Mouse (Mus musculus) kidney, postnatal 0 days (tissue): Measurements from ENCODE around the gene Pdzrn4. TPM values are rescaled to one million over a fixed set of nuclear protein-coding genes. Genes with fewer than 3 reads are reported as not detected.
A peak's percentile ranks its signal among the peaks of the same experiment; 100 is the strongest.

ENCODE experiments used
- ATAC-seq: fragments of 200-750 bp; cut with Nextera tagmentation; replicated peaks from 2 replicates; pipeline ENCODE4 v1.8.0; 2017; ENCODE audit warnings: low read depth, moderate number of reproducible peaks, moderate TSS enrichment, moderate library complexity; ENCODE audit not compliant: low FRiP score
- DNase-seq: peaks from one replicate; pipeline ENCODE4 v3.0.0-alpha.2; 2016; ENCODE audit warnings: low spot score
- H3K27ac ChIP-seq: fragments of 300-500 bp; sonication (generic); 2 replicates; pipeline ENCODE4 v1.5.1; 2014; ENCODE audit warnings: mild to moderate bottlenecking
- H3K27me3 ChIP-seq: fragments of 300-500 bp; sonication (generic); 2 replicates; pipeline ENCODE4 v1.6.1; 2014; ENCODE audit warnings: low read length, mixed read lengths; ENCODE audit not compliant: insufficient read depth
- H3K36me3 ChIP-seq: fragments of 300-500 bp; sonication (generic); 2 replicates; pipeline ENCODE4 v1.6.1; 2014; ENCODE audit warnings: low read length, mixed read lengths; ENCODE audit not compliant: insufficient read depth
- H3K4me1 ChIP-seq: fragments of 300-500 bp; sonication (generic); replicated peaks from 2 replicates; pipeline ENCODE4 v1.6.1; 2014; ENCODE audit warnings: antibody characterized with exemption, low read length, mixed read lengths; ENCODE audit not compliant: insufficient read depth
- H3K4me2 ChIP-seq: fragments of 300-500 bp; sonication (generic); 2 replicates; pipeline ENCODE4 v1.6.1; 2014; ENCODE audit warnings: mild to moderate bottlenecking, low read length, moderate library complexity, mixed read lengths
- H3K4me3 ChIP-seq: fragments of 300-500 bp; sonication (generic); replicated peaks from 2 replicates; pipeline ENCODE4 v1.5.1; 2014; ENCODE audit warnings: low read depth, low read length
- H3K9ac ChIP-seq: fragments of 300-500 bp; sonication (generic); 2 replicates; pipeline ENCODE4 v1.6.1; 2014; ENCODE audit warnings: low read depth, low read length
- H3K9me3 ChIP-seq: fragments of 300-500 bp; sonication (generic); replicated peaks from 2 replicates; pipeline ENCODE4 v1.6.1; 2016; ENCODE audit warnings: low read length, inconsistent platforms, mixed read lengths
- CTCF ChIP-seq: IDR thresholded peaks from 2 replicates; pipeline ENCODE4 v1.5.1; 2016; ENCODE audit warnings: antibody characterized with exemption, low read depth, mild to moderate bottlenecking, moderate library complexity
- WGBS: fragments of 180-500 bp; shearing (Covaris S2); extraction: QIAGEN DNeasy Blood & Tissue Kit; methylation state at CpG from one replicate; pipeline ENCODE4 v1.1.7; 2014; 5-methylcytosine and 5-hydroxymethylcytosine counted together
- polyA plus RNA-seq: library from polyadenylated mRNA; unstranded; fragments of >200 nt; fragmentation: Nextera tagmentation; extraction: Ambion mirVana; gene quantifications from 2 replicates; pipeline ENCODE4 v1.2.1, GENCODE M21; 2015

The Pdzrn4 gene
- polyA plus RNA-seq, 1 experiment from 2014 or later, result 2.8 TPM

DNA sequence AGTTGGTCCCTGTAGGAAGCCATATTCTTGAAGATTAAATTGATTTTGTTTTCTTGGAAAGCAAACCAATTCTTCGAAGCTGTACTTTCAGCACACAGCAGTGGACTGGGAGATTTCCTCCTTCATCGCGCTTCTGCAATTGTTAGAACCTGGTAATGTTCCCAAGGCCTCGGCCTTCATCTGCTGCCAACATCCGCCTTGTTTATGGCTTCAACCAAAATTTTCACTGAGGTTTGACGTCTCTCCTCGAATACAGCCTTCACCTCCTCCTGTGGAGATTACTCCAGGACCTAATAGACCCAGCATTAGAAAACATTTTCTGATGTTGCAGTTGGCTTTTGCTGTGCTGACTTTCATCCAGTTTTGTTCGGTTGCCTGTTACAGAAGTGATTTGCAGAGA is 307.5 kb downstream of the Pdzrn4 start:
- DNase-seq, result no peak

DNA sequence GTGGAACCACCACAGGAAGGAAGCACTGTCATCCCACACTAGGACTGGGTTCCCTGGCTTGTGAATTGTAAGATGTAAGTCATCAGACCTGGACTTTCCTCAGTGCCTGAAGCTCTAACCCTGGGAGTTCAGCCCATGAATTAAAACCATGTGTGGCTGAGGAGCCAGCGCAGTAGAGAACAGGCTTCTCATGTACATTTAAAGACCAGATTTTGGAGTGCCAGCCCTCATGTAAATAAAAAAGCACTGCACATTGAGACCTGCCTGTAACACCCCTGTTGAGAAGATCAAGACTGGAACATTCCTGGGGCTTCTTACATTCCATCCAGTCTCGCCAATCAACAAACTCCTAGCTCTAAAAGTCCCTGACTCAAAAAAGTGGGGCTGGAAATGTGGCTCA is 342.0 kb downstream of the Pdzrn4 start:
- DNase-seq, result no peak
- TF ChIP-seq CTCF, result no peak
- WGBS, result 76% methylated on average over 2 of the region's 2 CpGs
- Histone ChIP-seq H3K4me1 (no peaks in the 10 kb centered on the region), H3K9me3 (no peaks in the 10 kb centered on the region), H3K27ac (no peak overlapping the region), H3K36me3 (no peaks in the 10 kb centered on the region), H3K9ac (no peak overlapping the region), H3K4me3 (no peak overlapping the region), H3K27me3 (no peaks in the 10 kb centered on the region), H3K4me2 (no peak overlapping the region)
- ATAC-seq, result no peak

More for the DNA sequence above, 307.5 kb downstream of the Pdzrn4 start:
- no peak for ATAC-seq
- H3K9ac ChIP-seq, result no peak overlapping the region
- TF ChIP-seq CTCF, result no peak
- no peak overlapping the region for H3K27ac ChIP-seq
- H3K27me3 ChIP-seq, result no peaks in the 10 kb centered on the region
- no peak overlapping the region for H3K4me3 ChIP-seq
- H3K9me3 ChIP-seq, result no peaks in the 10 kb centered on the region
- no peak overlapping the region for H3K4me2 ChIP-seq
- no peaks in the 10 kb centered on the region for H3K4me1 ChIP-seq
- no peaks in the 10 kb centered on the region for H3K36me3 ChIP-seq
- 64% methylated on average over 8 of the region's 8 CpGs for WGBS

DNA sequence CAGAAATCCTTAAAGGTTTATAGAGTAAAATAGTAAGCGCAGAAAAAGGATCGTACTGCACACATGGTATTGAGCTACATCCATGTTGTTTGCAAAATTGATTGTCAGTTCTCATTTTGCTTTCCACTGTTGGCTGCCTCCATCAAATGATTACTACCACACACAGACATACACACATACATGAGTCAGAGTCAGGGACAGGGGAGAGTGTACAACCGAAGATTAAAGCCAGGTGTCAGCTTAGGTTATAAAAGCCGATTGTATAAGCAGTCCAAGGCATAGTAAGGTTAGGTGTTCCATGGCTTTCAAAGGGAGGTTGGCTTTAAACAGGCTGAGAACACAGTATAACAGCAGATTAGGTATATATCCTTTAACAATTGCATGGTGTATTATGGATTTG is 343.2 kb downstream of the Pdzrn4 start:
- WGBS, result 86% methylated on average over 4 of the region's 4 CpGs
- H3K4me2 ChIP-seq, result no peak overlapping the region

DNA sequence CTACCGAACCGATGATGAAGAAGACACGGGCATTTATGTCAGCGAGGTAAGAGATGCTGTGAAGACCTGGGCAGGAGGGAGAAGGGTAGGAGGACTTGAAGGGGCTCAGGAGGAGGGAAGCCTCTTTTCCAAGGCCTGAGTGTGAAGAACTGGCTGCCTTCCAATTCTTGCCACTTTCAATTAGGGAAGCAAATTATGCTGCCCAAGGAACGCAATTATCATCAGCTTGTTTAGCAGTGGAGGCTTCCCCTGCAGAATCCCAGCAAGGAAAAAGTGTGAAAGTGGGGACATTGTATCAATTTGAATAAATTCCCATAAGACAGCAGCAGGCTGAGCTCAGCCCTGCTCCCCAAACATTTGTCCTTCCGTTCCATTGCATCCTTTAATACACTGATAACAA is 346.9 kb downstream of the Pdzrn4 start:
- Histone ChIP-seq H3K27me3 (no peaks in the 10 kb centered on the region), H3K9me3 (no peaks in the 10 kb centered on the region), H3K4me2 (no peak overlapping the region), H3K9ac (no peak overlapping the region), H3K4me1 (no peaks in the 10 kb centered on the region), H3K27ac (no peak overlapping the region), H3K36me3 (no peaks in the 10 kb centered on the region), H3K4me3 (no peak overlapping the region)
- no peak for DNase-seq
- TF ChIP-seq CTCF, result no peak
- ATAC-seq, result no peak
- WGBS, result 85% methylated on average over 6 of the region's 6 CpGs

More for the DNA sequence above, 343.2 kb downstream of the Pdzrn4 start:
- Histone ChIP-seq H3K27me3 (no peaks in the 10 kb centered on the region), H3K4me3 (no peak overlapping the region), H3K9ac (no peak overlapping the region), H3K27ac (no peak overlapping the region), H3K36me3 (no peaks in the 10 kb centered on the region), H3K9me3 (no peaks in the 10 kb centered on the region), H3K4me1 (no peaks in the 10 kb centered on the region)
- no peak for TF ChIP-seq CTCF
- no peak for DNase-seq
- no peak for ATAC-seq

DNA sequence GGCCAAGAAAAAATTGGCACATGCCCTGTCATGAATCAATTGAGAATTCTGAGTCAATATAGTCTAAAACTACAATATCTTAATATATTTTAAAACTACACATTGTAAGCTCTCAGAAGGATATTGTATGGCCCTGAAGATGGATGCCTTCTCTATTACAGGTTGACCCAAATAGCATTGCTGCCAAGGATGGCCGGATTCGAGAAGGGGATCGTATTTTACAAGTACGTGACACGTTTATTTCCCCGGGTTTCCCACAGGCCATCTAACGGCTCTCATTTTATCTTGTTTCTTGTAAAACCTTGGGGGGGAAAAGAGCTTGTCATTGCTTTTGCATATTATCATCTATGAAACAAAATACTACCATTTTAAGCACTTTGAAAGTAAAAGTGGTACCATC is 349.4 kb downstream of the Pdzrn4 start:
- no peaks in the 10 kb centered on the region for H3K4me1 ChIP-seq
- no peak for TF ChIP-seq CTCF
- peak; percentile 21 for DNase-seq
- H3K4me3 ChIP-seq, result no peak overlapping the region
- no peaks in the 10 kb centered on the region for H3K9me3 ChIP-seq
- no peak overlapping the region for H3K4me2 ChIP-seq
- no peak overlapping the region for H3K9ac ChIP-seq
- no peak overlapping the region for H3K27ac ChIP-seq
- H3K27me3 ChIP-seq, result no peaks in the 10 kb centered on the region
- 48% methylated on average over 7 of the region's 7 CpGs for WGBS
- no peaks in the 10 kb centered on the region for H3K36me3 ChIP-seq
- ATAC-seq, result no peak

DNA sequence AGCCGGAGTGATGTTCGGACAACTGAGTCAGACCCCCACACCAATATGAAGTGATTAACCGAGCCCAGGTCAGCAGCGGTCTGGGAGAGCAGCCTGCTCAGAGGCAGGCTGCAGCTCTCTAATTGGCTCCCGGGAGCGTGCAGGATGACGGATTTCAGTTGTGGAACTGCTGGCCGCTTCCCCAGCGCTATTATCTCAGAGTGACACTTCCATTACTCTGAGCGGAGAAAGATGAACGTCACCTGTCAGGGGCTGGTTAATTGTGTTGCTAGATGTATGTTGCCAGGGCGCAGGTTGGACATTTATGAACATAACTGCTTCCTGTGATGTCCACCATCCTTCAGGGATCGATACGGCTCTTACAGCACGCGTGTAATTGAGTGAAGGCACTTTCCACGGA is 355.5 kb downstream of the Pdzrn4 start:
- no peak for TF ChIP-seq CTCF
- no peaks in the 10 kb centered on the region for H3K9me3 ChIP-seq
- no peak overlapping the region for H3K4me2 ChIP-seq
- no peaks in the 10 kb centered on the region for H3K27me3 ChIP-seq
- no peaks in the 10 kb centered on the region for H3K4me1 ChIP-seq
- H3K9ac ChIP-seq, result no peak overlapping the region
- H3K27ac ChIP-seq, result no peak overlapping the region
- no peak overlapping the region for H3K4me3 ChIP-seq
- no peak for ATAC-seq
- 73% methylated on average over 17 of the region's 17 CpGs for WGBS
- no peak for DNase-seq
- no peaks in the 10 kb centered on the region for H3K36me3 ChIP-seq

DNA sequence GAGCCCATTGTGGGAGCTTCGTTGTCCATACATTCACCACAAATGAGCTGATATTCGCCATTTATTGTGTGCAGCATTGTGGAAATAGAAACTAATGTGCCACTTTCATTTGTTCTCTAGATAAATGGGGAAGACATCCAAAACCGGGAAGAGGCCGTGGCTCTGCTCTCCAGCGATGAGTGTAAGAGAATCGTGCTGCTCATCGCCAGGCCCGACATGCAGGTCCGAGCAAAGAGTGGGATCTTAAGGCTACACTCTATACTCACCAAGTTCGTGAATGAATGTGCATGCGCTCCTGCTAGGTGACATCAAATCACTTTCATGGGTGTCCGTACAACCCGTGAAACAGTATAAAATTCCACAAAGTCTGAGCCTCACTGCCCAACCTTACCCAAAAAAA is 355.9 kb downstream of the Pdzrn4 start:
- no peak for DNase-seq
- no peaks in the 10 kb centered on the region for H3K27me3 ChIP-seq
- TF ChIP-seq CTCF, result no peak
- H3K4me1 ChIP-seq, result no peaks in the 10 kb centered on the region
- H3K4me2 ChIP-seq, result no peak overlapping the region
- no peaks in the 10 kb centered on the region for H3K36me3 ChIP-seq
- no peak for ATAC-seq
- H3K9me3 ChIP-seq, result no peaks in the 10 kb centered on the region
- no peak overlapping the region for H3K27ac ChIP-seq
- WGBS, result 91% methylated on average over 13 of the region's 13 CpGs
- no peak overlapping the region for H3K4me3 ChIP-seq
- H3K9ac ChIP-seq, result no peak overlapping the region
